Comparison of ENCODE assay signal across 15 mouse cellular contexts in the genomic region with DNA sequence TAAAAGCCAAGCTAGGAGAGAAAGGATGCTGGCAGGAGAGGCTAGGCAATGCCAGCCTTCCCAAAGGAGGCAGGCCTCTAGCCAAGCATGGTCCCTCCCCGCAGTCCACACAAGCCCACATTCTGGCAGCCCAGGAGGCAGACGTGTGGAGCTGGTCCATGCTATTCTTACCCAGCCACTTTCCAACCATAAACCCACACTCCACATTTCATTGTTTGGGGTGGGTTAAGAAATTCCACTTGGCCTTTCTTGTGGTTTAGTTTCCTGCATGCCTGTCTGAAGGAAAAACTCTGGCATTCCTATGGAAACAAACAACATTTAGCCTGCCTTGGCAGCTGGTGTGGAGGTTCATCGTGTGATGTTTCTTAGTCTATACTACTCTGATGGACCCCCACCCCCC.
DNase-seq lines count a peak whose midpoint lies in the region; ATAC-seq lines count a peak whose summit lies in the region.
"Had no signal": no experiment of that assay in that cellular context is flagged by ENCODE, and none has a peak within 500 bp of the region (broad histone marks: within the 10 kb centered on the region; RNA-seq: fewer than 3 reads in every experiment).

No protein-coding gene starts in this region.

- DNase-seq in left cerebral cortex, adult 18-20 months (ENCODE audit: low spot score in 2 of 2), result peak; percentile 55 to 63
- DNase-seq in left cerebral cortex, adult 11 months (ENCODE audit: low spot score), result no peak
- DNase-seq in NIH3T3 (ENCODE audit: low read depth), result peak; percentile 24
- peak; percentile 55 for DNase-seq in lung, postnatal 10 days
- no peak for DNase-seq in spleen, adult 12 weeks (ENCODE audit: low spot score)
- no peak for DNase-seq in heart, postnatal 36 days
- DNase-seq: cerebellum, adult 8-10 months; gastrocnemius, postnatal 14 days; kidney, adult 8-10 months; liver, embryonic 13.5 days; right cerebral cortex, postnatal 4 days had no signal

- 30% methylated on average over 3 of the region's 3 CpGs for WGBS in embryonic facial prominence, embryonic 13.5 days

- H3K27ac ChIP-seq in embryonic facial prominence, embryonic 13.5 days, result peak overlapping the region; percentile 78
- H3K27ac ChIP-seq: forebrain, embryonic 15.5 days; heart, embryonic 13.5 days; liver, embryonic 13.5 days had no signal

- H3K4me1 ChIP-seq in embryonic facial prominence, embryonic 13.5 days, result peaks cover 50% of the 10 kb centered on the region

- H3K27me3 ChIP-seq in embryonic facial prominence, embryonic 13.5 days, result no peaks in the 10 kb centered on the region
- H3K27me3 ChIP-seq: CH12.LX; forebrain, embryonic 15.5 days; heart, embryonic 13.5 days; liver, embryonic 13.5 days had no signal

- H3K9me3 ChIP-seq in embryonic facial prominence, embryonic 13.5 days, result no peaks in the 10 kb centered on the region
- H3K9me3 ChIP-seq: forebrain, embryonic 15.5 days; heart, embryonic 13.5 days; liver, embryonic 13.5 days had no signal

- ATAC-seq in embryonic facial prominence, embryonic 13.5 days (ENCODE audit: insufficient number of reproducible peaks, insufficient read depth, low FRiP score, low TSS enrichment, low read depth), result no peak
- ATAC-seq: forebrain, embryonic 15.5 days had no signal

- H3K4me3 ChIP-seq in embryonic facial prominence, embryonic 13.5 days, result no peak overlapping the region
- H3K4me3 ChIP-seq: forebrain, embryonic 15.5 days; heart, embryonic 13.5 days; liver, embryonic 13.5 days had no signal

- H3K9ac ChIP-seq in embryonic facial prominence, embryonic 13.5 days, result no peak overlapping the region
- H3K9ac ChIP-seq: forebrain, embryonic 15.5 days; heart, embryonic 13.5 days; liver, embryonic 13.5 days had no signal

- no peaks in the 10 kb centered on the region for H3K36me3 ChIP-seq in embryonic facial prominence, embryonic 13.5 days
- H3K36me3 ChIP-seq: forebrain, embryonic 15.5 days; liver, embryonic 13.5 days had no signal

- intact Hi-C loops in heart, postnatal 36 days (cut with DNase I), result no loop called here

- no peak overlapping the region for H3K4me2 ChIP-seq in embryonic facial prominence, embryonic 13.5 days
- H3K4me2 ChIP-seq: forebrain, embryonic 15.5 days; heart, embryonic 13.5 days; liver, embryonic 13.5 days had no signal

Comparison
In these comparisons a context has a peak if more than half of its experiments do, and no peak if none do; other contexts are left out.
1. DNase-seq: peak in left cerebral cortex, adult 18-20 months (2 of 2), NIH3T3 (single experiment) and lung, postnatal 10 days (single experiment); none in left cerebral cortex, adult 11 months (single experiment), spleen, adult 12 weeks (single experiment) and heart, postnatal 36 days (0 of 2).